Mouse (Mus musculus): ENCODE results near the gene Rab40c. TPM values are rescaled to one million over a fixed set of nuclear protein-coding genes. Genes with fewer than 3 reads are reported as not detected.
"Not testable (repeated sequence)": the region's sequence is repeated elsewhere in the genome, so short reads cannot be mapped to it uniquely, and the experiment has no call there.

Rab40c gene
- total RNA-seq, 2 experiments from 2014 or later, result 41.2 TPM

- DNase-seq (ENCODE audit: low spot score in 2 of 2), result no peak
These were observed 43.1 kb downstream of the Rab40c start for GRCm38 (mm10) chr17:25876347-25876915.

GRCm38 (mm10) chr17:25875171-25876136, 44.1 kb downstream of the Rab40c start:
- peak; percentile 90 to 93 for DNase-seq (ENCODE audit: low spot score in 2 of 2)

GRCm38 (mm10) chr17:25874721-25875170, 44.8 kb downstream of the Rab40c start, which contains the start of gene Mettl26:
Mettl26 (plus strand) TSS chr17:25875074.
- peak; percentile 96 to 100 for DNase-seq (ENCODE audit: low spot score in 2 of 2)

DNA sequence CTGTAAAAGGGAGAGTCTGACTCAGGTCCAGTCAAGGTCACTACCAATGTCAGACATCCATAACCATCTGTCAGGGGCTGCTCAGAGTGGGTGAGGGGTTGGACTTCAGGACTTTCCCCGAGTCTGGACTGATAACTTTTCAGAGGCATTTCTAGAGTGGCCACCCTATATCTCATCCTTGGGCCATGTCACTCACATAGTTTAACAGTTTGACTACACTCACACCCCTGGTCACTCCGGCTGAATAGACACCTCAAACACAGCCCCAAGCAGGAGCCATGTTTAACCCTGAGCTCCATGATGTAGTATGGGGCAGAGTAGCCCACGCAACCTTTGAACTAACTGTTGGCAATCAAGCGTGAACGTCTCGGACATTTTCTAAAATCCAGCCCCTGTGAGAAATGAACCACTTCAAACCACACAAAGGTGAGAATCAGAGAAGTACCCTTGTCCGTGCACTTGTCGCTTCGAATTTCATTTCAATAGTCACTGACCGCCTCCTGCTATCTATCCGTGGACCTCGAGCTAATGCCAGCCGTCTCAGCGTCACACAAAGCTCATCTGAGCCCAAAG, 45.3 kb downstream of the Rab40c start:
- no peak for DNase-seq (ENCODE audit: low spot score in 2 of 2)

- no peak for DNase-seq (ENCODE audit: low spot score in 2 of 2)
These were observed 46.0 kb downstream of the Rab40c start for GRCm38 (mm10) chr17:25873405-25874147.

- no peak for DNase-seq (ENCODE audit: low spot score in 2 of 2)
These were observed 46.9 kb downstream of the Rab40c start for GRCm38 (mm10) chr17:25872676-25873075.

GRCm38 (mm10) chr17:25871566-25871965, 48.0 kb downstream of the Rab40c start:
- DNase-seq (ENCODE audit: low spot score in 2 of 2), result not testable (repeated sequence)

- no peak for DNase-seq (ENCODE audit: low spot score in 2 of 2)
These were observed 49.6 kb downstream of the Rab40c start for GRCm38 (mm10) chr17:25869954-25870353.

DNA sequence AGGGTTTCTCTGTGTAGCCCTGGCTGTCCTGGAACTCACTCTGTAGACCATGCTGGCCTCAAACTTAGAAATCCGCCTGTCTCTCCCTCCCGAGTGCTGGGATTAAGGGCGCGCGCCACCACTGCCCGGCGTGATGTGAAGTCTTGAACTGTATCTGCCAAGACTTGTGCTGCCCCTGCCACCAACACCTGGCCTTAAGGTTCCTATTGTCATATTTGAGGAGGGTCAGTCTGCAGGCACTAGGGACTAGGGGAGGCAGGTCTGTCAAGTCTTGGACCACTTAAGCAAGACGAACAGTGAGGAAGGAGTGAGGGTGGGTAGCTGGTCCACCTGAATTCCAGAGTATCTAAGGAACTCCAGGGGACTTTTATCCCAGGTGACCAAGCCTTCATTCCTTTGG, 50.0 kb downstream of the Rab40c start:
- DNase-seq (ENCODE audit: low spot score in 2 of 2), result no peak

GRCm38 (mm10) chr17:25868601-25869191, 50.8 kb downstream of the Rab40c start, which contains the start of gene Mcrip2:
Mcrip2 (minus strand) TSS chr17:25868764.
- peak; percentile 76 to 79 for DNase-seq (ENCODE audit: low spot score in 2 of 2)

DNA sequence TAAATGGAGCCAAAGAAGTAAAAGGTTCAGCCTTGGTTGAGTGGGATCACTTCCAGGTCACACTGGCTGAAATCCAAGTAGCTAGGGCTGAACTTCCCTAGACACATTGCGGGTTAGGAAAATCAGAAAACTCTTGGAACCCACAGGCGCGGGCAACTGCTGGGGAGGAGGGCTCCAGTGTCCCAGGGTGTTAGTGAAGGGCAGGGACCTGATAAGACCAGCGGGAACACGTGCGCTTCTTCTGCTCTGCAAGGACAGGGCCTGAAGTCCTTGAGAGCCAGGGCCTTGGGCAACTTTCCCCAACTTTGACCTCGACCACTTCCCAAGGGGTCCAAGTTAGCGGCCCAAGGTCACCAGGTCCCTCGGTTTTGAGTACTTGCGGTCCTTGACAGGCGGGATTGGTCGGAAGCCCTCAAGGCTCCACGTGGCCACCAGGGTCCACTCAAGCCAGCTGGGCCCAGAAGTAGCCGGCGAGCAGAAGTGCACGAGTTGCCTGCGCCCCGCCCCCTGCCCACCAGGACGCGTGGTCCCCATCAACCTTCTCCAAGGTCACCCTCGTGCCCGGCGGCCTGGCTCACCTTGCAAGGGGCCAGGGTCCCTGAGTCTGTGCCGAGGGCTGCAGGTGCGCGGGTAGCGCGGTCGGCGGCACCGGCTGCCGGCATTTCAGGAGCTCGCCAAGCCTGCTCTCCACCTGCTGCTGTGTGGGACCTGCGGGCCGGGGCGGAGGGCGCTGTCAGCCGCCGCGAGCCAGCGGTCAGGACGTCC, 51.5 kb downstream of the Rab40c start:
- no peak for DNase-seq (ENCODE audit: low spot score in 2 of 2)

- DNase-seq (ENCODE audit: low spot score in 2 of 2), result no peak
These were observed 52.1 kb downstream of the Rab40c start for GRCm38 (mm10) chr17:25867509-25867835.

GRCm38 (mm10) chr17:25866172-25866571, 53.4 kb downstream of the Rab40c start:
- DNase-seq (ENCODE audit: low spot score in 2 of 2), result no peak

GRCm38 (mm10) chr17:25865288-25865687, 54.2 kb downstream of the Rab40c start:
- DNase-seq (ENCODE audit: low spot score in 2 of 2), result no peak

DNA sequence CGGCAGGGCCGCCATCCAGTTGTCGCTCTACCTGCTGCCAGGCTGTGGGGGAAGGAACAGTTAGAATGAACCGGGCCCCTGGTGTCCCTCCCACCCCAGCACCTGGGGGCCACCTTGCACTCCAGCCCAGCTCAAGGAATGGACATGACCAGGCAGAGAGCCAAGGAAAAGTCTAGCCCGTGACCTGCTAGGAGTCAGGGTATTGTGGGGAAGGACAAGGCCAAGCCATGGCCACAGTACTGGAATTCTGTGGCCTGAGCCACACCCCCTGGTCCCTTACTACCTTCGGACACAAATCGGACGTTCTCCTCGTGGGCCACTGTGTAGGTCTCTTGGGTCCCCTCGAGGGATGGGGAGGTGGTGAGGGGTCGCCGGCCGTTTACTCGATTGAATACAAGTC, 55.2 kb downstream of the Rab40c start:
- no peak for DNase-seq (ENCODE audit: low spot score in 2 of 2)

DNA sequence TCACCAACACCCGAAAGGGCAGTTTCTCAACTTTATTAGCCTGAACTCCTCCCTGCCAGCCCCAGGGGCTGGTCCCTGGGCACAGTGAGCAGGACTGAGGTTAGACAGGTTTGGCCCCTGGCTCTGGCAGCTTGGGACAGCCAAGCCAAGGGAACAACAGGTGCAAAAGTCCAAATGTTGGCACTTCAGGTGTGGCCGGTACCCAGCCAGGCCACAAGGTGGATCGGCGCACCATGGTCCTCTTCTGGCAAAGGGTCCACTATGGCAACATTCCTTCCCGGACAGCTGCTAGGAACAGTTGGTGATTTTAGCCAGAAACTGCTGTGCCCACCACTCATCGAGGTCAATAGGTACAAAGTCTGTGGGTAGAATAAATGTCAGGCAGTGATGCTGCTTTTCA, 55.8 kb downstream of the Rab40c start:
- no peak for DNase-seq (ENCODE audit: low spot score in 2 of 2)

DNA sequence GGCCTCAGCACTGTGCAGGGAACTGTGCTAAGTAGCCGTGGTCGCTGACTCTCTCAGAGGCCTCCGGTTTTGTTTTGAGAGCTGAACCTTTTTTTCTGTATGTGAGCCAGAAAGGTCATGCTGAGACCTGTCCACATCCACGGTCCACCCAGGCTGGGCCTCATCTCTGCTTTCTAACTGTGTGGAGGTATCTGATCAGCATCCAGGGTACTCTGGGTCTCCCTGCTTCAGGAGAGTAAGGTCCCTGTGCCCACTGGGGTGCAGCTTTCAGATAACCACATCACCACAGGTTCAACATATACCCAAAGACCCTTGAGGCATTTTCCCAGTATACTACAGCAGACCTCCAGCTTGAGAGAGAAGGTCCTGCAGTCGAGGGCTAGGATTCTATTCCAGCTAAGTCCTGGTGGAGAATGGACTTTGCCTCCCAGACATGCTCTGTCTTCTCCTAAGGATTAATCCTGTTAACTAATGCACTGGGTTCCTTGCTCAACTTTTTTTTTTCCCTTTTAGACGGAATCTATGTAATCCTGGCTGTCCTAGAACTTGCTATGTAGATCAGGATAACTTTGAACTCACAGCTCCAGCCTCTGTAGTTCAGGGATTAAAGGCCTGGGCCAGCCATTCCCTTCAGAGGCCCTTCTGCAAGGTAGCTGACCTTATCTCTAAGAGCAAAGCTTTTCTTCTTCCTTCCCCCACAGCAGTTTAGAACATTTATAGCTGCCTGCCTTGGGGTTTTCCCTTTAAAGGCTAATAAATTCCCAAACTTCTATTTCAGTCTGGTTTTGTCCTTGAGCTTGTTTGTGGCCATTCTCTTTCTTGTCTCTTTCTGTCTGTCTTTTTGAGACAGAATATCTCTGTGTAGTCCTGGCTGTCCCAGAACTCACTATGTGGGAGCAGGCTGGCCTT, 57.6 kb downstream of the Rab40c start:
- DNase-seq (ENCODE audit: low spot score in 2 of 2), result no peak

- peak; percentile 94 to 95 for DNase-seq (ENCODE audit: low spot score in 2 of 2)
These were observed 58.5 kb downstream of the Rab40c start, which contains the start of gene Wdr90 for GRCm38 (mm10) chr17:25860832-25861703. Wdr90 (minus strand) TSS chr17:25861501.

All from left cerebral cortex, adult 18-20 months (tissue).